Mouse (Mus musculus) CH12.LX (cell line): ENCODE measurements around the gene Kif22. TPM values are rescaled to one million over a fixed set of nuclear protein-coding genes. Genes with fewer than 3 reads are reported as not detected.

ENCODE experiments used
- DNase-seq: peaks from one replicate; pipeline ENCODE4 v3.0.0-alpha.2; 2013; ENCODE audit errors: extremely low read depth
- H3K27ac ChIP-seq: 2 replicates; pipeline ENCODE4 v1.5.1; 2012; ENCODE audit warnings: low read depth, mild to moderate bottlenecking, control low read depth, moderate library complexity; ENCODE audit not compliant: insufficient read depth
- H3K27me3 ChIP-seq: replicated peaks from 2 replicates; pipeline ENCODE3; 2012; ENCODE audit warnings: inconsistent platforms
- H3K36me3 ChIP-seq, 2 experiments: replicated peaks in 1 of 2; 2 replicates each; pipeline versions ENCODE3 to v1.6.1; 2012; ENCODE audit warnings: inconsistent platforms in 1 of 2, low read length in 1 of 2, mild to moderate bottlenecking in 1 of 2, mixed read lengths in 1 of 2, moderate library complexity in 1 of 2; ENCODE audit not compliant: control insufficient read depth in 1 of 2, insufficient read depth in 1 of 2
- H3K4me1 ChIP-seq, 2 experiments: 2 replicates each; pipeline ENCODE4 v1.6.1; 2012; ENCODE audit warnings: inconsistent platforms in 1 of 2, moderate library complexity in 1 of 2; ENCODE audit not compliant: insufficient read depth in 2 of 2, control insufficient read depth in 1 of 2
- H3K4me2 ChIP-seq: 2 replicates; pipeline ENCODE4 v1.6.1; 2012; ENCODE audit warnings: low read depth, mild to moderate bottlenecking, control low read depth; ENCODE audit not compliant: poor library complexity, insufficient read depth, severe bottlenecking
- H3K4me3 ChIP-seq, 3 experiments: fragments of 150-350 bp in 1 of 3; sonication (generic) in 1 of 3; replicated peaks in 1 of 3; 2 replicates each; pipeline versions ENCODE3 to v1.5.1; 2011 to 2012; ENCODE audit warnings: low read depth in 2 of 3, low read length in 2 of 3, mild to moderate bottlenecking in 2 of 3, moderate library complexity in 2 of 3, control low read depth in 1 of 3, improper control_type of control experiment in 1 of 3, inconsistent platforms in 1 of 3, mixed read lengths in 1 of 3; ENCODE audit not compliant: poor library complexity in 1 of 3
- H3K79me2 ChIP-seq: replicated peaks from 2 replicates; pipeline ENCODE4 v1.6.1; 2012; ENCODE audit warnings: mild to moderate bottlenecking, moderate library complexity; ENCODE audit not compliant: control insufficient read depth, poor library complexity, insufficient read depth, severe bottlenecking; ENCODE audit errors: extremely low read depth
- H3K9ac ChIP-seq: 2 replicates; pipeline ENCODE4 v1.6.1; 2012; ENCODE audit warnings: low read depth, mild to moderate bottlenecking, control low read depth, moderate library complexity; ENCODE audit not compliant: insufficient read depth
- H3K9me3 ChIP-seq: replicated peaks from 2 replicates; pipeline ENCODE3; 2012; ENCODE audit warnings: low read length, inconsistent platforms, mixed read lengths
- BHLHE40 ChIP-seq: IDR thresholded peaks from 2 replicates; pipeline ENCODE4 v1.6.1; 2011; ENCODE audit warnings: mild to moderate bottlenecking, low read depth, low read length, improper control_type of control experiment
- CHD1 ChIP-seq: IDR thresholded peaks from 2 replicates; pipeline ENCODE4 v1.6.1; 2012; ENCODE audit warnings: low read depth, low read length, improper control_type of control experiment, inconsistent platforms
- CTCF ChIP-seq, 2 experiments: IDR thresholded peaks in 1 of 2; conservative IDR thresholded peaks in 1 of 2; 2 replicates each; pipeline ENCODE4 v1.5.1; 2011 to 2012; ENCODE audit warnings: low read depth in 2 of 2, low read length in 2 of 2, improper control_type of control experiment in 1 of 2, inconsistent platforms in 1 of 2, mild to moderate bottlenecking in 1 of 2, moderate library complexity in 1 of 2
- E2F4 ChIP-seq: IDR thresholded peaks from 2 replicates; pipeline ENCODE4 v1.6.1; 2011; ENCODE audit warnings: low read depth, low read length, improper control_type of control experiment; ENCODE audit not compliant: insufficient replicate concordance
- EP300 ChIP-seq: IDR thresholded peaks from 2 replicates; pipeline ENCODE4 v1.6.1; 2011; ENCODE audit warnings: low read length, improper control_type of control experiment
- GABPA ChIP-seq: IDR thresholded peaks from 2 replicates; pipeline ENCODE4 v1.6.1; 2012; ENCODE audit warnings: low read depth, low read length, improper control_type of control experiment, inconsistent platforms; ENCODE audit not compliant: insufficient replicate concordance
- IRF4 ChIP-seq: IDR thresholded peaks from 2 replicates; pipeline ENCODE4 v1.6.1; 2014; ENCODE audit warnings: low read depth, mild to moderate bottlenecking, inconsistent platforms, low read length, improper control_type of control experiment
- JUN ChIP-seq: IDR thresholded peaks from 2 replicates; pipeline ENCODE4 v1.6.1; 2011; ENCODE audit warnings: low read depth, mild to moderate bottlenecking, low read length, improper control_type of control experiment, moderate library complexity; ENCODE audit not compliant: insufficient read depth
- MAFK ChIP-seq: IDR thresholded peaks from 2 replicates; pipeline ENCODE4 v1.6.1; 2011; ENCODE audit warnings: low read length, improper control_type of control experiment; ENCODE audit not compliant: insufficient replicate concordance
- MEF2A ChIP-seq: IDR thresholded peaks from 2 replicates; pipeline ENCODE4 v1.6.1; 2014; ENCODE audit warnings: low read depth, mild to moderate bottlenecking, inconsistent platforms, low read length, improper control_type of control experiment, borderline replicate concordance
- MYC ChIP-seq: IDR thresholded peaks from 2 replicates; pipeline ENCODE4 v1.6.1; 2011; ENCODE audit warnings: low read depth, mild to moderate bottlenecking, improper control_type of control experiment, low read length
- NELFE ChIP-seq: IDR thresholded peaks from 2 replicates; pipeline ENCODE4 v1.6.1; 2011; ENCODE audit warnings: low read depth, low read length, improper control_type of control experiment
- PAX5 ChIP-seq: IDR thresholded peaks from 2 replicates; pipeline ENCODE4 v1.6.1; 2012; ENCODE audit warnings: low read length, inconsistent platforms, mixed read lengths
- POLR2A ChIP-seq: IDR thresholded peaks from 2 replicates; pipeline ENCODE4 v1.6.1; 2011; ENCODE audit warnings: low read depth, mild to moderate bottlenecking, improper control_type of control experiment, low read length
- RCOR1 ChIP-seq: conservative IDR thresholded peaks from 2 replicates; pipeline ENCODE4 v1.6.1; 2012; ENCODE audit warnings: low read depth, mild to moderate bottlenecking, inconsistent platforms, low read length, improper control_type of control experiment
- SIN3A ChIP-seq: IDR thresholded peaks from 2 replicates; pipeline ENCODE4 v1.6.1; 2012; ENCODE audit warnings: low read length, improper control_type of control experiment, inconsistent platforms
- SMC3 ChIP-seq: IDR thresholded peaks from 2 replicates; pipeline ENCODE4 v1.6.1; 2011; ENCODE audit warnings: low read depth, low read length, improper control_type of control experiment
- TBP ChIP-seq: conservative IDR thresholded peaks from 2 replicates; pipeline ENCODE4 v1.6.1; 2011; ENCODE audit warnings: low read depth, low read length, improper control_type of control experiment
- UBTF ChIP-seq: IDR thresholded peaks from 2 replicates; pipeline ENCODE4 v1.6.1; 2012; ENCODE audit warnings: low read depth, mild to moderate bottlenecking, inconsistent platforms, low read length, improper control_type of control experiment, moderate library complexity
- USF2 ChIP-seq: conservative IDR thresholded peaks from 2 replicates; pipeline ENCODE4 v1.6.1; 2011; ENCODE audit warnings: low read depth, low read length, improper control_type of control experiment
- ZKSCAN1 ChIP-seq: IDR thresholded peaks from 2 replicates; pipeline ENCODE4 v1.6.1; 2012; ENCODE audit warnings: low read depth, inconsistent platforms, low read length, improper control_type of control experiment, borderline replicate concordance
- ZNF384 ChIP-seq: IDR thresholded peaks from 2 replicates; pipeline ENCODE4 v1.6.1; 2012; ENCODE audit warnings: low read depth, low read length, improper control_type of control experiment, inconsistent platforms
- dilution Hi-C: fragments of 300-500 bp; cut with MboI; formaldehyde crosslinking; loops from 2 replicates; pipeline ENCODE4 v1.14.3; 2020; ENCODE audit warnings: low sequenced_read_pairs; ENCODE audit not compliant: extremely low pct_unique_long_range_greater_than_20kb, extremely low pct_ligation_motif_present
- in situ Hi-C: fragments of 300-500 bp; cut with MboI; formaldehyde crosslinking; loops from 3 replicates; pipeline ENCODE4 v1.14.3; 2019; ENCODE audit warnings: low sequenced_read_pairs, low pct_ligation_motif_present, low pct_unique_long_range_greater_than_20kb, mixed read lengths
- polyA plus RNA-seq: library from polyadenylated mRNA; unstranded; fragments of >175 nt; gene quantifications from 2 replicates; pipeline ENCODE4 v1.2.1, GENCODE M21; 2012; ENCODE audit warnings: low read depth; ENCODE audit not compliant: insufficient read length
- total RNA-seq, 2 experiments: library from RNA; depleted of rRNA; stranded (reverse); fragments of 300-350 nt in 1 of 2; fragments of >200 nt in 1 of 2; gene quantifications; 2 replicates each; pipeline ENCODE4 v1.2.3; 2012 to 2014

Gene Kif22
- total and polyA plus RNA-seq, 3 experiments = 54.2 to 86.2 (median 58.1) TPM

GRCm38 (mm10) chr7:127066317-127066716, 24.0 kb upstream of the Kif22 start:
- in situ Hi-C loops = no loop called here
- DNase-seq = no peak
- Histone ChIP-seq H3K27ac (no peak overlapping the region), H3K9ac (no peak overlapping the region), H3K79me2 (no peaks in the 10 kb centered on the region), H3K4me2 (no peak overlapping the region), H3K9me3 (no peaks in the 10 kb centered on the region), H3K27me3 (no peaks in the 10 kb centered on the region), H3K4me1 (peaks cover 0 to 6% of the 10 kb centered on the region in 2 experiments; a peak in 1 of 4 replicates)
- dilution Hi-C loops = no loop called here
- TF ChIP-seq PAX5 = no peak
- no peak for TF ChIP-seq MYC
- TF ChIP-seq JUN = no peak
- no peak for TF ChIP-seq GABPA
- no peak for TF ChIP-seq POLR2A
- TF ChIP-seq MEF2A = no peak
- TF ChIP-seq CHD1 = no peak
- no peak for TF ChIP-seq BHLHE40
- no peak for TF ChIP-seq IRF4
- TF ChIP-seq RCOR1 = no peak
- TF ChIP-seq EP300 = no peak
- no peak for TF ChIP-seq E2F4
- TF ChIP-seq SIN3A = no peak
- TF ChIP-seq, all 38 proteins: peak for 0
- no peaks in the 10 kb centered on the region for H3K36me3 ChIP-seq
- H3K4me3 ChIP-seq = no peak overlapping the region

- Histone ChIP-seq H3K4me1 (peaks cover 0 to 6% of the 10 kb centered on the region in 2 experiments; a peak in 1 of 4 replicates), H3K9ac (no peak overlapping the region), H3K4me3 (no peak overlapping the region), H3K36me3 (no peaks in the 10 kb centered on the region), H3K27ac (no peak overlapping the region), H3K9me3 (no peaks in the 10 kb centered on the region), H3K79me2 (no peaks in the 10 kb centered on the region), H3K27me3 (no peaks in the 10 kb centered on the region), H3K4me2 (no peak overlapping the region)
- TF ChIP-seq SMC3 (peak; percentile 31), ZKSCAN1 (no peak), CTCF (conservative IDR thresholded peaks at IDR 0.05 in 1 of 2, IDR thresholded peaks at IDR 0.05 in 1 of 2; ENCODE audit: low read depth in 2 of 2, low read length in 2 of 2) (peak in 1 of 2 experiments; percentile 28; a peak in 2 of 4 replicates)
- in situ Hi-C loops = no loop called here
- dilution Hi-C loops = no loop called here
- no peak for DNase-seq
Measured at GRCm38 (mm10) chr7:127065538-127065937, 23.3 kb upstream of the Kif22 start.

GRCm38 (mm10) chr7:127055026-127055585, 12.8 kb upstream of the Kif22 start:
- Histone ChIP-seq H3K79me2 (no peaks in the 10 kb centered on the region), H3K27me3 (peaks cover 3% of the 10 kb centered on the region), H3K4me1 (no peaks in the 10 kb centered on the region), H3K4me3 (no peak overlapping the region), H3K9ac (no peak overlapping the region), H3K9me3 (no peaks in the 10 kb centered on the region), H3K36me3 (no peaks in the 10 kb centered on the region), H3K4me2 (no peak overlapping the region), H3K27ac (no peak overlapping the region)
- TF ChIP-seq CTCF (conservative IDR thresholded peaks at IDR 0.05 in 1 of 2, IDR thresholded peaks at IDR 0.05 in 1 of 2; ENCODE audit: low read depth in 2 of 2, low read length in 2 of 2) (no peak), NELFE (no peak), UBTF (no peak), JUN (no peak), USF2 (no peak), TBP (no peak), MAFK (no peak), ZNF384 (no peak)
- in situ Hi-C loops = no loop called here
- dilution Hi-C loops = no loop called here
- no peak for DNase-seq
